12 mouse cellular contexts compared by ENCODE assay signal in genomic region chr15:63989007-63989406, GRCm38 (mm10).
DNase-seq lines count a peak whose midpoint lies in the region; ATAC-seq and TF ChIP-seq lines count a peak whose summit lies in the region.
"Had no signal": no experiment of that assay in that cellular context is flagged by ENCODE, and none has a peak within 500 bp of the region (broad histone marks: within the 10 kb centered on the region; RNA-seq: fewer than 3 reads in every experiment).

No protein-coding gene starts in this region.

- no peaks in the 10 kb centered on the region for H3K9me3 ChIP-seq in hindbrain, postnatal 0 days (ENCODE audit: low read length)
- H3K9me3 ChIP-seq in hindbrain, embryonic 10.5 days: no peaks in the 10 kb centered on the region
- H3K9me3 ChIP-seq in midbrain, embryonic 11.5 days (ENCODE audit: control insufficient read depth, low read length): no peaks in the 10 kb centered on the region
- H3K9me3 ChIP-seq in midbrain, embryonic 10.5 days (replicated peaks): no peaks in the 10 kb centered on the region
- H3K9me3 ChIP-seq in midbrain, postnatal 0 days (ENCODE audit: low read length): no peaks in the 10 kb centered on the region
- H3K9me3 ChIP-seq: liver, embryonic 13.5 days had no signal

- H3K9ac ChIP-seq in hindbrain, postnatal 0 days (replicated peaks; ENCODE audit: low read length): no peak overlapping the region
- H3K9ac ChIP-seq in midbrain, embryonic 11.5 days (ENCODE audit: low read length): no peak overlapping the region
- no peak overlapping the region for H3K9ac ChIP-seq in midbrain, postnatal 0 days (replicated peaks; ENCODE audit: low read length, poor library complexity, severe bottlenecking)
- H3K9ac ChIP-seq: liver, embryonic 13.5 days had no signal

- no peak for TF ChIP-seq CTCF in hindbrain, postnatal 0 days (IDR thresholded peaks at IDR 0.05; ENCODE audit: low read depth)
- no peak for TF ChIP-seq CTCF in midbrain, postnatal 0 days (IDR thresholded peaks at IDR 0.05)
- TF ChIP-seq CTCF in thymus, adult 2 months (IDR thresholded peaks at IDR 0.05; ENCODE audit: borderline replicate concordance, control insufficient read depth, extremely low read depth, insufficient read depth, low read length, poor library complexity): no peak

- no peak overlapping the region for H3K4me3 ChIP-seq in hindbrain, postnatal 0 days (ENCODE audit: low read length)
- no peak overlapping the region for H3K4me3 ChIP-seq in hindbrain, embryonic 10.5 days
- H3K4me3 ChIP-seq in midbrain, embryonic 11.5 days (ENCODE audit: low read depth, low read length): no peak overlapping the region
- H3K4me3 ChIP-seq in midbrain, embryonic 10.5 days: no peak overlapping the region
- H3K4me3 ChIP-seq in midbrain, postnatal 0 days (ENCODE audit: low read depth, low read length): no peak overlapping the region
- H3K4me3 ChIP-seq in thymus, adult 2 months (ENCODE audit: control insufficient read depth, insufficient read depth, low read length): no peak overlapping the region
- H3K4me3 ChIP-seq: liver, embryonic 13.5 days had no signal

- peak; percentile 26 for DNase-seq in embryo, embryonic 10 days (ENCODE audit: low spot score)
- no peak for DNase-seq in embryo, embryonic 11 days
- DNase-seq in hindbrain, postnatal 0 days (ENCODE audit: low spot score): peak; percentile 24
- DNase-seq in hindbrain, embryonic 10.5 days (ENCODE audit: low spot score): no peak
- peak; percentile 64 for DNase-seq in midbrain, embryonic 11.5 days (ENCODE audit: low spot score, missing footprints)
- DNase-seq in midbrain, embryonic 10.5 days (ENCODE audit: low spot score): no peak
- DNase-seq in midbrain, postnatal 0 days (ENCODE audit: low spot score): peak; percentile 21
- no peak for DNase-seq in thymus, adult 2 months
- DNase-seq: adrenal gland, postnatal 36 days; B cell, adult 2 months; cerebellum, adult 18-20 months; liver, embryonic 13.5 days had no signal

- 40% methylated on average over 3 of the region's 3 CpGs for WGBS in hindbrain, postnatal 0 days
- WGBS in hindbrain, embryonic 10.5 days: 71% methylated on average over 3 of the region's 3 CpGs
- WGBS in midbrain, embryonic 11.5 days: 74% methylated on average over 3 of the region's 3 CpGs
- WGBS in midbrain, embryonic 10.5 days: 81% methylated on average over 3 of the region's 3 CpGs
- WGBS in midbrain, postnatal 0 days: 58% methylated on average over 3 of the region's 3 CpGs
- 94% methylated on average over 3 of the region's 3 CpGs for WGBS in thymus, adult 2 months

- no peaks in the 10 kb centered on the region for H3K36me3 ChIP-seq in hindbrain, postnatal 0 days (ENCODE audit: insufficient read depth, low read length)
- peaks cover 5% of the 10 kb centered on the region; the same call in 1 of the 2 replicates for H3K36me3 ChIP-seq in hindbrain, embryonic 10.5 days
- H3K36me3 ChIP-seq in midbrain, embryonic 11.5 days (ENCODE audit: control insufficient read depth, insufficient read depth, low read length): no peaks in the 10 kb centered on the region
- peaks cover 6% of the 10 kb centered on the region; the same call in 1 of the 2 replicates for H3K36me3 ChIP-seq in midbrain, embryonic 10.5 days
- no peaks in the 10 kb centered on the region for H3K36me3 ChIP-seq in midbrain, postnatal 0 days (ENCODE audit: insufficient read depth, low read length)
- H3K36me3 ChIP-seq in thymus, adult 2 months (ENCODE audit: control insufficient read depth, insufficient read depth, low read length): no peaks in the 10 kb centered on the region
- H3K36me3 ChIP-seq: liver, embryonic 13.5 days had no signal

- H3K4me2 ChIP-seq in hindbrain, postnatal 0 days (ENCODE audit: low read depth, low read length): no peak overlapping the region
- H3K4me2 ChIP-seq in midbrain, embryonic 11.5 days: no peak overlapping the region
- H3K4me2 ChIP-seq in midbrain, postnatal 0 days (ENCODE audit: low read depth, low read length, poor library complexity, severe bottlenecking): no peak overlapping the region
- H3K4me2 ChIP-seq: liver, embryonic 13.5 days had no signal

- ATAC-seq in hindbrain, postnatal 0 days: no peak
- no peak for ATAC-seq in midbrain, embryonic 11.5 days (ENCODE audit: low FRiP score)
- no peak for ATAC-seq in midbrain, postnatal 0 days (ENCODE audit: low FRiP score)

- no peak for TF ChIP-seq POLR2A in thymus, adult 2 months (IDR thresholded peaks at IDR 0.05; ENCODE audit: control insufficient read depth, extremely low read depth, insufficient read depth, low read length, poor library complexity)

- H3K27ac ChIP-seq in hindbrain, postnatal 0 days: no peak overlapping the region
- no peak overlapping the region for H3K27ac ChIP-seq in hindbrain, embryonic 10.5 days
- H3K27ac ChIP-seq in midbrain, embryonic 11.5 days (ENCODE audit: low read depth, low read length): no peak overlapping the region
- H3K27ac ChIP-seq in midbrain, embryonic 10.5 days (replicated peaks): no peak overlapping the region
- H3K27ac ChIP-seq in midbrain, postnatal 0 days (ENCODE audit: low read depth, low read length): no peak overlapping the region
- no peak overlapping the region for H3K27ac ChIP-seq in thymus, adult 2 months (ENCODE audit: control insufficient read depth, insufficient read depth, low read length)
- H3K27ac ChIP-seq: liver, embryonic 13.5 days had no signal

- no peaks in the 10 kb centered on the region for H3K4me1 ChIP-seq in hindbrain, postnatal 0 days (ENCODE audit: insufficient read depth, low read length)
- H3K4me1 ChIP-seq in hindbrain, embryonic 10.5 days (replicated peaks): no peaks in the 10 kb centered on the region
- H3K4me1 ChIP-seq in midbrain, embryonic 11.5 days (ENCODE audit: control insufficient read depth, insufficient read depth, low read length): no peaks in the 10 kb centered on the region; the same call in 1 of the 2 replicates
- no peaks in the 10 kb centered on the region for H3K4me1 ChIP-seq in midbrain, embryonic 10.5 days
- no peaks in the 10 kb centered on the region for H3K4me1 ChIP-seq in midbrain, postnatal 0 days (ENCODE audit: insufficient read depth, low read length)
- H3K4me1 ChIP-seq in thymus, adult 2 months (replicated peaks; ENCODE audit: control insufficient read depth, insufficient read depth, low read length): no peaks in the 10 kb centered on the region

- H3K27me3 ChIP-seq in hindbrain, postnatal 0 days (ENCODE audit: insufficient read depth, low read length): no peaks in the 10 kb centered on the region
- no peaks in the 10 kb centered on the region for H3K27me3 ChIP-seq in hindbrain, embryonic 10.5 days (ENCODE audit: insufficient read depth, poor library complexity, severe bottlenecking)
- no peaks in the 10 kb centered on the region for H3K27me3 ChIP-seq in midbrain, embryonic 11.5 days (ENCODE audit: control insufficient read depth, insufficient read depth, low read length)
- no peaks in the 10 kb centered on the region for H3K27me3 ChIP-seq in midbrain, embryonic 10.5 days (ENCODE audit: low read depth, poor library complexity, severe bottlenecking)
- no peaks in the 10 kb centered on the region for H3K27me3 ChIP-seq in midbrain, postnatal 0 days (ENCODE audit: insufficient read depth, low read length)
- H3K27me3 ChIP-seq in thymus, adult 2 months (ENCODE audit: control insufficient read depth, insufficient read depth, low read length): no peaks in the 10 kb centered on the region
- H3K27me3 ChIP-seq: liver, embryonic 13.5 days had no signal

Comparison
In these comparisons a context has a peak if more than half of its experiments do, and no peak if none do; other contexts are left out.
1. DNase-seq: peak in embryo, embryonic 10 days (single experiment), hindbrain, postnatal 0 days (single experiment), midbrain, embryonic 11.5 days (single experiment) and midbrain, postnatal 0 days (single experiment); none in embryo, embryonic 11 days (single experiment), hindbrain, embryonic 10.5 days (single experiment), midbrain, embryonic 10.5 days (single experiment) and thymus, adult 2 months (single experiment).